ENCODE assay signal across 7 mouse cellular contexts in genomic region chr8:84509764-84510163, GRCm38 (mm10).
DNase-seq lines count a peak whose midpoint lies in the region; ATAC-seq and TF ChIP-seq lines count a peak whose summit lies in the region.
"Not testable (repeated sequence)": the region's sequence is repeated elsewhere in the genome, so short reads cannot be mapped to it uniquely, and the experiment has no call there.

No protein-coding gene starts in this region.

- 66% methylated on average over 6 of the region's 6 CpGs for WGBS in cerebellum, adult 2 months
- 85% methylated on average over 6 of the region's 6 CpGs for WGBS in kidney, postnatal 0 days
- WGBS in liver, postnatal 0 days (ENCODE audit: insufficient replicate concordance) = 79% methylated on average over 6 of the region's 6 CpGs
- WGBS in stomach, postnatal 0 days = 86% methylated on average over 6 of the region's 6 CpGs

- TF ChIP-seq CTCF in cerebellum, adult 2 months (IDR thresholded peaks at IDR 0.05; ENCODE audit: borderline replicate concordance, insufficient read depth, low read depth, low read length) = peak; percentile 59
- TF ChIP-seq CTCF in gastrocnemius, adult 2 months (IDR thresholded peaks at IDR 0.05) = peak; percentile 7; the same call in 1 of the 2 replicates
- peak; percentile 56 for TF ChIP-seq CTCF in kidney, postnatal 0 days (IDR thresholded peaks at IDR 0.05; ENCODE audit: low read depth)
- peak; percentile 33; the same call in 1 of the 2 replicates for TF ChIP-seq CTCF in liver, postnatal 0 days (IDR thresholded peaks at IDR 0.05; ENCODE audit: low read depth)
- peak; percentile 63 for TF ChIP-seq CTCF in stomach, postnatal 0 days (IDR thresholded peaks at IDR 0.05; ENCODE audit: low read depth)

- not testable (repeated sequence) for H3K27ac ChIP-seq in cerebellum, adult 2 months (ENCODE audit: insufficient read depth, low read length); gastrocnemius, adult 2 months; kidney, postnatal 0 days; liver, postnatal 0 days (ENCODE audit: low read depth); stomach, postnatal 0 days (replicated peaks)

- not testable (repeated sequence) for ATAC-seq in kidney, postnatal 0 days (replicated peaks; ENCODE audit: low FRiP score, low read depth); liver, postnatal 0 days; stomach, postnatal 0 days (ENCODE audit: low FRiP score, low TSS enrichment)

- not testable (repeated sequence) for TF ChIP-seq POLR2A in cerebellum, adult 2 months (IDR thresholded peaks at IDR 0.05; ENCODE audit: borderline replicate concordance, insufficient read depth, low read length)

- not testable (repeated sequence) for H3K4me2 ChIP-seq in kidney, postnatal 0 days (ENCODE audit: low read length); liver, postnatal 0 days (ENCODE audit: low read depth, low read length); stomach, postnatal 0 days (replicated peaks; ENCODE audit: low read depth)

- H3K9ac ChIP-seq in kidney, postnatal 0 days (ENCODE audit: low read depth, low read length); liver, postnatal 0 days (replicated peaks); stomach, postnatal 0 days (ENCODE audit: low read length): not testable (repeated sequence)

- not testable (repeated sequence) for H3K4me3 ChIP-seq in cerebellum, adult 2 months (replicated peaks; ENCODE audit: insufficient read depth, low read depth, low read length); gastrocnemius, adult 2 months; kidney, postnatal 0 days (replicated peaks; ENCODE audit: low read depth, low read length); liver, postnatal 0 days (ENCODE audit: low read depth, low read length); stomach, postnatal 0 days (ENCODE audit: low read depth, low read length)

- peak; percentile 34 for DNase-seq in ES-CJ7 (ENCODE audit: low read depth, low spot score)
- peak; percentile 15 for DNase-seq in adrenal gland, adult 2 months
- peak in 1 of 2 experiments; percentile 35 for DNase-seq in cerebellum, adult 2 months
- not testable (repeated sequence) for DNase-seq in gastrocnemius, adult 2 months; kidney, postnatal 0 days (ENCODE audit: low spot score); liver, postnatal 0 days; stomach, postnatal 0 days (ENCODE audit: low spot score)

- H3K36me3 ChIP-seq in kidney, postnatal 0 days (ENCODE audit: insufficient read depth, low read length); liver, postnatal 0 days (replicated peaks; ENCODE audit: insufficient read depth, low read length); stomach, postnatal 0 days (ENCODE audit: control insufficient read depth, insufficient read depth, low read length): not testable (repeated sequence)

- H3K4me1 ChIP-seq in cerebellum, adult 2 months (ENCODE audit: control insufficient read depth, insufficient read depth, low read length) = peaks cover 58% of the 10 kb centered on the region
- not testable (repeated sequence) for H3K4me1 ChIP-seq in kidney, postnatal 0 days (replicated peaks; ENCODE audit: insufficient read depth, low read length); liver, postnatal 0 days (ENCODE audit: insufficient read depth); stomach, postnatal 0 days (replicated peaks; ENCODE audit: control insufficient read depth, insufficient read depth)

- TF ChIP-seq EP300 in liver, postnatal 0 days (IDR thresholded peaks at IDR 0.05; ENCODE audit: low read depth); stomach, postnatal 0 days (optimal IDR thresholded peaks at IDR 0.05): not testable (repeated sequence)

- H3K27me3 ChIP-seq in cerebellum, adult 2 months (ENCODE audit: control insufficient read depth, insufficient read depth, low read length); kidney, postnatal 0 days (ENCODE audit: insufficient read depth, low read length); liver, postnatal 0 days (ENCODE audit: insufficient read depth, low read length); stomach, postnatal 0 days (ENCODE audit: control insufficient read depth, insufficient read depth, low read length): not testable (repeated sequence)

- not testable (repeated sequence) for H3K9me3 ChIP-seq in kidney, postnatal 0 days (replicated peaks; ENCODE audit: low read length); liver, postnatal 0 days (ENCODE audit: low read length); stomach, postnatal 0 days (ENCODE audit: control insufficient read depth, low read length)

- intact Hi-C loops in gastrocnemius, adult 2 months (cut with DNase I) = loop anchor here (5.0 kb wide), 1 partner anchor 147 kb away; no protein-coding TSS in a partner anchor

Comparison
In these comparisons a context has a peak if more than half of its experiments do, and no peak if none do; other contexts are left out.
1. CTCF ChIP-seq: peak in every context shown above with its lines; median percentile 63 in stomach, postnatal 0 days; 59 in cerebellum, adult 2 months; 56 in kidney, postnatal 0 days; 33 in liver, postnatal 0 days; 7 in gastrocnemius, adult 2 months.